Mouse (Mus musculus) T-helper 1 cell (primary cell): ENCODE data around the gene Whamm.

Source experiments
- in situ Hi-C: fragments of 300-600 bp; cut with MboI, MseI; formaldehyde crosslinking; loops from one replicate; pipeline ENCODE4 v1.15.1; 2025; ENCODE audit warnings: high pct_unique_total_duplicates

The Whamm gene

GRCm38 (mm10) chr7:81571108-81571940 lies at the start of gene Whamm:
TSS of gene Whamm (plus strand) at chr7:81571266.
- in situ Hi-C loops = no loop called here

GRCm38 (mm10) chr7:81523008-81523662 lies 47.9 kb upstream of the Whamm start:
- in situ Hi-C loops = no loop called here

- in situ Hi-C loops = no loop called here
Measured at GRCm38 (mm10) chr7:81523663-81524017, 47.4 kb upstream of the Whamm start.

- in situ Hi-C loops = no loop called here
Measured at GRCm38 (mm10) chr7:81528918-81529317, 42.1 kb upstream of the Whamm start.

GRCm38 (mm10) chr7:81531462-81531861 lies 39.6 kb upstream of the Whamm start:
- in situ Hi-C loops = no loop called here

GRCm38 (mm10) chr7:81536478-81536877 lies 34.6 kb upstream of the Whamm start:
- in situ Hi-C loops = no loop called here

- in situ Hi-C loops = no loop called here
Measured at GRCm38 (mm10) chr7:81538070-81538675, 32.9 kb upstream of the Whamm start.

- in situ Hi-C loops = no loop called here
Measured at GRCm38 (mm10) chr7:81539565-81539964, 31.5 kb upstream of the Whamm start.

GRCm38 (mm10) chr7:81540999-81541398 lies 30.1 kb upstream of the Whamm start:
- in situ Hi-C loops = no loop called here

GRCm38 (mm10) chr7:81541924-81542524 lies 29.0 kb upstream of the Whamm start:
- in situ Hi-C loops = no loop called here

- in situ Hi-C loops = no loop called here
Measured at GRCm38 (mm10) chr7:81542934-81543333, 28.1 kb upstream of the Whamm start.

- in situ Hi-C loops = no loop called here
Measured at GRCm38 (mm10) chr7:81548864-81549263, 22.2 kb upstream of the Whamm start.

- in situ Hi-C loops = loop anchor here (5.0 kb wide), 1 partner anchor 79 kb away; no protein-coding TSS in a partner anchor
Measured at GRCm38 (mm10) chr7:81553589-81553988, 17.5 kb upstream of the Whamm start.

- in situ Hi-C loops = loop anchor here (5.0 kb wide), 1 partner anchor 78 kb away; no protein-coding TSS in a partner anchor
Measured at GRCm38 (mm10) chr7:81554369-81554768, 16.7 kb upstream of the Whamm start.

GRCm38 (mm10) chr7:81556839-81557238 lies 14.2 kb upstream of the Whamm start:
- in situ Hi-C loops = no loop called here

- in situ Hi-C loops = no loop called here
Measured at GRCm38 (mm10) chr7:81557252-81557984, 13.6 kb upstream of the Whamm start.

- in situ Hi-C loops = no loop called here
Measured at GRCm38 (mm10) chr7:81557985-81558360, 13.1 kb upstream of the Whamm start.

- in situ Hi-C loops = no loop called here
Measured at GRCm38 (mm10) chr7:81559231-81559980, 11.7 kb upstream of the Whamm start.

- in situ Hi-C loops = no loop called here
Measured at GRCm38 (mm10) chr7:81560101-81561049, 10.7 kb upstream of the Whamm start.

GRCm38 (mm10) chr7:81561211-81561610 lies 9.9 kb upstream of the Whamm start:
- in situ Hi-C loops = no loop called here
